Mouse (Mus musculus) T-helper 17 cell (primary cell): ENCODE measurements around the gene Map3k4.
"Not testable (repeated sequence)": the region's sequence is repeated elsewhere in the genome, so short reads cannot be mapped to it uniquely, and the experiment has no call there.

ENCODE experiments used
- in situ Hi-C, 2 experiments: fragments of 300-600 bp; cut with MboI, MseI; formaldehyde crosslinking; loops; 1 replicate in 1 of 2; 2 replicates in 1 of 2; pipeline ENCODE4 v1.15.1; 2025; ENCODE audit warnings: high pct_unique_total_duplicates in 2 of 2

The Map3k4 gene

GRCm38 (mm10) chr17:12309059-12309458 is 9.5 kb downstream of the Map3k4 start:
- in situ Hi-C loops, result loop anchor here in 1 of 2 experiments (25.0 kb wide), 1 partner anchor 1178 kb away; no protein-coding TSS in a partner anchor

GRCm38 (mm10) chr17:12307251-12308135 is 11.1 kb downstream of the Map3k4 start:
- in situ Hi-C loops, result loop anchor here in 1 of 2 experiments (25.0 kb wide), 1 partner anchor 1180 kb away; no protein-coding TSS in a partner anchor

- in situ Hi-C loops, result loop anchor here in 1 of 2 experiments (25.0 kb wide), 1 partner anchor 1183 kb away; no protein-coding TSS in a partner anchor
These were observed 13.9 kb downstream of the Map3k4 start for GRCm38 (mm10) chr17:12304658-12305057.

- in situ Hi-C loops, result loop anchor here in 1 of 2 experiments (25.0 kb wide), 1 partner anchor 1186 kb away; no protein-coding TSS in a partner anchor
These were observed 17.5 kb downstream of the Map3k4 start for GRCm38 (mm10) chr17:12300896-12301706.

GRCm38 (mm10) chr17:12300127-12300675 is 18.4 kb downstream of the Map3k4 start:
- in situ Hi-C loops, result loop anchor here in 1 of 2 experiments (25.0 kb wide), 1 partner anchor 1187 kb away; no protein-coding TSS in a partner anchor

GRCm38 (mm10) chr17:12299371-12299770 is 19.2 kb downstream of the Map3k4 start:
- in situ Hi-C loops, result no loop called here

GRCm38 (mm10) chr17:12297978-12298377 is 20.6 kb downstream of the Map3k4 start:
- in situ Hi-C loops, result no loop called here

- in situ Hi-C loops, result no loop called here
These were observed 21.3 kb downstream of the Map3k4 start for GRCm38 (mm10) chr17:12297292-12297691.

GRCm38 (mm10) chr17:12295926-12296325 is 22.7 kb downstream of the Map3k4 start:
- in situ Hi-C loops, result not testable (repeated sequence)

GRCm38 (mm10) chr17:12294424-12294823 is 24.2 kb downstream of the Map3k4 start:
- in situ Hi-C loops, result no loop called here

- in situ Hi-C loops, result no loop called here
These were observed 25.0 kb downstream of the Map3k4 start for GRCm38 (mm10) chr17:12293571-12293970.

- in situ Hi-C loops, result no loop called here
These were observed 25.7 kb downstream of the Map3k4 start for GRCm38 (mm10) chr17:12292877-12293276.

GRCm38 (mm10) chr17:12292356-12292755 is 26.2 kb downstream of the Map3k4 start:
- in situ Hi-C loops, result no loop called here

- in situ Hi-C loops, result no loop called here
These were observed 27.4 kb downstream of the Map3k4 start for GRCm38 (mm10) chr17:12291151-12291550.

- in situ Hi-C loops, result no loop called here
These were observed 27.9 kb downstream of the Map3k4 start for GRCm38 (mm10) chr17:12290735-12291134.

GRCm38 (mm10) chr17:12289836-12290235 is 28.8 kb downstream of the Map3k4 start:
- in situ Hi-C loops, result not testable (repeated sequence)

GRCm38 (mm10) chr17:12288871-12289270 is 29.7 kb downstream of the Map3k4 start:
- in situ Hi-C loops, result no loop called here

- in situ Hi-C loops, result loop anchor here (5.0 to 10.0 kb wide), 3 partner anchors 82 to 505 kb away; no protein-coding TSS in a partner anchor
These were observed 38.8 kb downstream of the Map3k4 start for GRCm38 (mm10) chr17:12279810-12280209.

- in situ Hi-C loops, result loop anchor here (5.0 to 10.0 kb wide), 3 partner anchors 84 to 507 kb away; no protein-coding TSS in a partner anchor
These were observed 40.5 kb downstream of the Map3k4 start for GRCm38 (mm10) chr17:12278073-12278472.

GRCm38 (mm10) chr17:12277297-12277696 is 41.3 kb downstream of the Map3k4 start:
- in situ Hi-C loops, result loop anchor here (5.0 to 10.0 kb wide), 3 partner anchors 85 to 508 kb away; no protein-coding TSS in a partner anchor
